Mouse (Mus musculus) thymus, postnatal 25 days (tissue): ENCODE results near the gene Gm10447.

Experiments
- DNase-seq: peaks from one replicate; pipeline ENCODE4 v3.0.0; 2022

The Gm10447 gene

GRCm38 (mm10) chr11:53478383-53479170 lies 21.7 kb upstream of the Gm10447 start:
- DNase-seq, result no peak

DNA sequence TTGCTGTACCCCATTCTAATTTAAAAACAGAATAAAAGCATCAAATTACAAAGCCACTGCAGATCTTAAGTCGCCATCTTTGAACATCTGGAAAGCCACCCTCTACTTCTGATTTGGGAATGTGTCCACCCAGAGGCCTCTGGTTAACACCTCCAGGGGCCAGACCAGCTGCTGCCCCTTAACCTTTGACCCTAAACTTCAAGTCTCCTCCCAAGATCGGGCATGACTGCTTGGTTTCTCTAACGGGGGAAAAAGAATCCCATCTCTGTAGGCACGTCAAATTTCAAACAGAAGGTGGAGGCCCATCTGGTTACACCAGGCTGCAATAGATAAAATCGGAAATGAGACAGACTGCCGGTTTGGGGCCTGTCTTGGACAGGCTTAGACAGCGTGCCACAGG lies 20.9 kb upstream of the Gm10447 start:
- DNase-seq, result no peak

GRCm38 (mm10) chr11:53475620-53476019 lies 18.7 kb upstream of the Gm10447 start:
- DNase-seq, result no peak

- no peak for DNase-seq
Measured at GRCm38 (mm10) chr11:53472709-53473108, 15.8 kb upstream of the Gm10447 start.

DNA sequence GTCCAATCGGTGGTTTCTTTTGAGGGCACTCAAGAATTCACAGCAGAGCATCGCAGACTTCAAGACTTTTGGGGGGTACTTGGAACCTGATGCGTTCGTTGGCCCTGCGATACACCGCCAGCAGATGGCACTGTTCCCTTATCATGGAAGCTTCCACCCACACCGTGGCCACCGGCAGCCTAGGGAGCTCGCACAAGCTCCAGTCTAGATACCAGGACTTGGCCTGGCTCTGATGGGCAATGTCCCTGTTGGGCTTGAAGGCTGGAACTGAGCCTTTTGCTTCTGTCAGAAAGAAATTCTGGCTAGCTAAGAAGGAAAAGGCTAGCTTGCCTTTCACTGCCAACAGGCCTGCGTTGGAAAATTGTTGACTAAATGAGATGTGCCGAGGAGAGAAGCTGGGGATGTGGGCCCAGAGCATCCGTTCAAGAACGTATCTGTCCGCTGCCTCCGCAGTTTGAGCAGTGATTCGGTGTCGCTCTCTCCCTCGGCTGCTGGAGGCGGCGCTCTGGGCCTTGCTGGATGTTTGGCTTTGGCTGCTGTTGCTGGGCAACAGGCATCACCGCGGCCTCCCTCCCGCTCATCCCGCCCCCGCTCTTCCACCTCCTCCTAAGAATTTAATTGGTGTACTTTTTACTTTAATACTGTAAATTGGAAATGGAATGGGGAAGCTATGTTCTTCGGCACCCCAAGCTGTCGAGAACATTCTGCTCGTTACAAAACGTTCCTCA lies 13.2 kb upstream of the Gm10447 start, which contains the start of gene Gm9837:
TSS of gene Gm9837 (minus strand) at position 512 of the 728 bp plus-strand sequence.
- DNase-seq, result peak; percentile 83

DNA sequence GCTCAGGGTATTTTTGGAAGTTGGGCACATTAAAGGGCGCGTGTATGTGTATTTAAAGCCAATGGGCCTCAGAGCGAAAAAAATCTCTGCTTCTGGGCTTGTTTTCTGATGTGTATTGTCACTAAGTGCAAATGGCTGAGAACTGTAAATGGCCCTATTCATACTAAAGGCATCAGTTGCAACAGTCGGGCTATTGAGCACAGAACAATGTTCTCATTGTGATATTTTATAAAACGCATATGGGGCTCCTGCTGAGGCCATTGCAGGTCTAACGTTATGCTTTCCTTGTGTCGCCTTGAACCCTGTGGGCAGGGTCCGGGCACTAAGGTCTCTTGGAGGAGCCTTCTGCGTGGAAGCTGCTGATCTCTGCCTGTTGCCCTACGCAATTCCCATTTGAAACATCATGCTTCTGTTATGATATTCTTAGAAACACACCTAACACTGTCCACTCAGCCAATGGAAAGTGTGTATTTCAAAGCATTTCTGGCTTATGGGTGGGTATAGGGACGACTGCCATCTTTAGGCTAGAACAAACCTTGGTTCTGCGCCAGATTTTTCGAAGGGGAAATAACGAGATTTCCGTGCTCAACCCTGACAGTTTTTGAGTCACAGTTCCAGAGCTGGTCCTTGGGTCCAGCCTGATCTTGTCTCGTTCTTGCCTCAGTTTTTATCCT lies 12.5 kb upstream of the Gm10447 start:
- no peak for DNase-seq

GRCm38 (mm10) chr11:53466231-53466971 lies 9.5 kb upstream of the Gm10447 start:
- DNase-seq, result peak; percentile 49

GRCm38 (mm10) chr11:53463551-53464424 lies 6.9 kb upstream of the Gm10447 start:
- DNase-seq, result no peak

- DNase-seq, result no peak
Measured at GRCm38 (mm10) chr11:53461727-53462126, 4.8 kb upstream of the Gm10447 start.

GRCm38 (mm10) chr11:53460192-53460591 lies 3.3 kb upstream of the Gm10447 start:
- DNase-seq, result no peak

- DNase-seq, result no peak
Measured at GRCm38 (mm10) chr11:53458996-53459395, 2.1 kb upstream of the Gm10447 start.

- no peak for DNase-seq
Measured at GRCm38 (mm10) chr11:53457372-53457954, 553 bp upstream of the Gm10447 start.

DNA sequence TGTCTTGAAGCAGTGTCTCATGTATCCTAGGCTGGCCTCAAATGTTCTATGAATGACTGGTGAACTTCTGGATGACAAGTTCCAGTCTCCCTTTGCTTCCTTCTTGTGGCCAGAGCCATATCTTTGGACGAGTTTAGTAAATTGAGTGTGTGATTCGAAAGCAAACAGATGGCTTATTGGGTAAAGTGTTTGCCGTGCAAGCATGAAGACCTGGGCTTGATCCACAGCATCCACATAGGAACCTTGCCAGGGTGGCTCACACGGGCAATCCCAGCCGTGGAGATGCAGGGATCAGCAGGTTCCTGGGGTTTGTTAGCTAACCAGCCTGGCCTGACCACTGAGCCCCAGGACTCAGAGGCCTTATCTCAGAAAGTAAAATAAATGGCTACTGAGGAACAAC lies 3.9 kb downstream of the Gm10447 start:
- DNase-seq, result no peak

GRCm38 (mm10) chr11:53452396-53452795 lies 4.5 kb downstream of the Gm10447 start:
- DNase-seq, result no peak

GRCm38 (mm10) chr11:53451361-53451760 lies 5.5 kb downstream of the Gm10447 start:
- no peak for DNase-seq

- DNase-seq, result peak; percentile 40
Measured at GRCm38 (mm10) chr11:53450070-53450705, 6.7 kb downstream of the Gm10447 start.

GRCm38 (mm10) chr11:53448529-53448928 lies 8.4 kb downstream of the Gm10447 start:
- no peak for DNase-seq

- no peak for DNase-seq
Measured at GRCm38 (mm10) chr11:53447996-53448395, 8.9 kb downstream of the Gm10447 start.

GRCm38 (mm10) chr11:53446183-53446582 lies 10.7 kb downstream of the Gm10447 start:
- DNase-seq, result no peak

DNA sequence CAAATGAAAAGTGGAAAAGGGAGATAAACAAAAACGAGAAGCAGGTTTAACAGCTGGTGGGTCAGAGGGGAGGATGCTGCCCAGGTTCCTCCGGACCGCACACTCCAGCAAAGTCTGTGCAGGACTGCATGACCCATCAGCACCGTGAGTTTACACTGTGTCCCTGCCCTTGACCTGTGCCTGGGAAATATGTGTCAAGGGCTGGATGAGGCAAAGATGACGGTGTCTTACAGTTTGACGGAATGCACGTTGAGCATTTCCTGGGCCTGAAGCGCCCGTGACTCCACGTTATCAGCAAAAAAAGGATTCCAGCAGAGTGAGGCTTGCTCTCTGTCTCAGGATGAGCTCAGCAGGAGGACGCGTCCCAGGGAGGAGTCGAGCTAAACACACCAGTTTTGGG lies 11.3 kb downstream of the Gm10447 start:
- DNase-seq, result no peak

GRCm38 (mm10) chr11:53443861-53444260 lies 13.0 kb downstream of the Gm10447 start:
- DNase-seq, result peak; percentile 59
